Mouse (Mus musculus) fat pad, adult 2 months (tissue): Measurements from ENCODE around the gene Lrguk.

Source experiments
- DNase-seq: peaks from one replicate; pipeline ENCODE4 v3.0.0-alpha.2; 2011; ENCODE audit warnings: low read depth, low spot score; ENCODE audit errors: extremely low read depth

Lrguk gene

GRCm38 (mm10) chr6:34173251-34173650 lies 144.0 kb downstream of the Lrguk start:
- DNase-seq: no peak

GRCm38 (mm10) chr6:34174715-34175114 lies 145.5 kb downstream of the Lrguk start:
- no peak for DNase-seq

GRCm38 (mm10) chr6:34176111-34176863 lies 147.0 kb downstream of the Lrguk start:
- DNase-seq: no peak

GRCm38 (mm10) chr6:34176864-34177247 lies 147.6 kb downstream of the Lrguk start, which contains the start of gene Slc35b4:
Slc35b4 (minus strand) TSS chr6:34177111.
- peak; percentile 58 for DNase-seq

- no peak for DNase-seq
Observed at GRCm38 (mm10) chr6:34179007-34179406, 149.8 kb downstream of the Lrguk start.

- DNase-seq: no peak
Observed at GRCm38 (mm10) chr6:34179911-34180310, 150.7 kb downstream of the Lrguk start.

- DNase-seq: no peak
Observed at GRCm38 (mm10) chr6:34181961-34182360, 152.7 kb downstream of the Lrguk start.

GRCm38 (mm10) chr6:34183326-34183725 lies 154.1 kb downstream of the Lrguk start:
- DNase-seq: no peak
